Mouse (Mus musculus): ENCODE measurements at regions not wholly inside any gene's neighbourhood (a gene's known extent, or its start where the extent isn't known, plus 50 kb on each side); places are given as distances from the start of the nearest gene placed in this dataset.

DNA sequence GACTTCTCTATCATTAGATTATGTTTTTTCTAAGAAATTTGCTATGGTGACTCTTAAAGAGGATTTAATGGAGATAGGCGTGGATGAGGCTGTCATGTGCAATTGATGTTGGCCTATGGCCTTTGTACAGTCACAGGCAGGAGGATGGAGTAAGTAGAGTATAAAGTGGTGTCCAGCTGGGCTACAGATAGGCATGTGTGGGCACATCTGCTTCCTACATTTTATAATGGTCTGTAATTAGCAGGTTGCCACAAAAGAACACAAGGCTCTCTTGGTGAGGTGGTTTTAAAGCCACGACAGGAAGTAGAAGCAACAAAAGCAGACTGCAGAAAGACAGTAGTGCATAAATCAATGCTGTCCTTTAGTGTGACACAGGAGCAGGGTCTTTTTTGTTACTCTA lies 1391.6 kb upstream of the A1bg start:
- H3K9ac ChIP-seq, result no peak overlapping the region
- no peaks in the 10 kb centered on the region for H3K27me3 ChIP-seq (replicated peaks)
- no peaks in the 10 kb centered on the region for H3K9me3 ChIP-seq (replicated peaks)
- no peak overlapping the region for H3K4me3 ChIP-seq
- 32% methylated on average over 2 of the region's 2 CpGs for WGBS (ENCODE audit: insufficient replicate concordance)
- ATAC-seq, result no peak
- no peak overlapping the region for H3K4me2 ChIP-seq
- no peaks in the 10 kb centered on the region for H3K4me1 ChIP-seq
- no peak overlapping the region for H3K27ac ChIP-seq
- no peaks in the 10 kb centered on the region for H3K36me3 ChIP-seq

DNA sequence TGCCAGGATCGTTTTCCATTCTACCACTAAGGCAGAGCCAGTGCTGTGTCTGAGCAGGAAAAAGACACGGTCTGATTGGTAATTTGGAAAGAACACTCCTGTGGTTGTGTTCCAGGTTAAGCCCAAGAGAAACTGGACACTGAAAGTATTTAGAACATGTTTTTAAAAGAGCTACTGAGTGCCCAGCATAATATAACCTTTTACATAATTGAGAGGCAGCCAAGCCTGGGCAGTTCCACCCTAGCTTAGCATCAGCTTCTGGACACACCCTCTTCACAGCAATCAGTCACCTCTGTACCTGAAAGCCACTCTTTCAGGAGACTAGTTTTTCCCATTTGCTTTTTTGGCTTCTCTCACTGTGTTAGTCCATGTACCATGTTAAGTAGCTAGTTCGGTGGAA lies 1379.4 kb upstream of the A1bg start:
- WGBS (ENCODE audit: insufficient replicate concordance), result 69% methylated on average over 3 of the region's 3 CpGs
- Histone ChIP-seq H3K4me1 (no peaks in the 10 kb centered on the region), H3K27ac (no peak overlapping the region), H3K4me3 (no peak overlapping the region), H3K4me2 (no peak overlapping the region), H3K9ac (no peak overlapping the region), H3K27me3 (replicated peaks) (no peaks in the 10 kb centered on the region), H3K36me3 (no peaks in the 10 kb centered on the region), H3K9me3 (replicated peaks) (no peaks in the 10 kb centered on the region)
- no peak for ATAC-seq

DNA sequence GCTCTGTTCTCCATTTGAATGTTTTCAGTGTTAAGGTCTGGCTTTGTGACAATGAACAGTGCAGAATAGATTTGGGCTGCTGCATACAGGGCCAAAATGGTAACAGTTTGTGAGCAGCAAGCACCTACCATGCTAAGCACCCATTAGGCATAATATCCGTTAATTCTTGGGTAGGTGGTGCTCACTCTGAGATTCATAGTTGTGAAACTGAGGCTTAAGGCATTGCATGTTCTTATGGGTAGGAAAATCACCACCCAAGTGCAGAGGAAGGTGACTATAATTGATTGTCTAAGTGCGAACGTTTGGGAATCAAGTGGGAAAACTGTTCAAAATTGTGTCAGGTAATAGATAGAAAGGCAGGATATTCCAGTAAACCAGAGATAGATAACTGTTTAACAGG lies 1378.8 kb upstream of the A1bg start:
- Histone ChIP-seq H3K4me1 (no peaks in the 10 kb centered on the region), H3K27me3 (replicated peaks) (no peaks in the 10 kb centered on the region), H3K4me3 (no peak overlapping the region), H3K9me3 (replicated peaks) (no peaks in the 10 kb centered on the region), H3K9ac (no peak overlapping the region), H3K4me2 (no peak overlapping the region), H3K27ac (no peak overlapping the region), H3K36me3 (no peaks in the 10 kb centered on the region)
- no peak for ATAC-seq
- WGBS (ENCODE audit: insufficient replicate concordance), result 69% methylated on average over 3 of the region's 3 CpGs

DNA sequence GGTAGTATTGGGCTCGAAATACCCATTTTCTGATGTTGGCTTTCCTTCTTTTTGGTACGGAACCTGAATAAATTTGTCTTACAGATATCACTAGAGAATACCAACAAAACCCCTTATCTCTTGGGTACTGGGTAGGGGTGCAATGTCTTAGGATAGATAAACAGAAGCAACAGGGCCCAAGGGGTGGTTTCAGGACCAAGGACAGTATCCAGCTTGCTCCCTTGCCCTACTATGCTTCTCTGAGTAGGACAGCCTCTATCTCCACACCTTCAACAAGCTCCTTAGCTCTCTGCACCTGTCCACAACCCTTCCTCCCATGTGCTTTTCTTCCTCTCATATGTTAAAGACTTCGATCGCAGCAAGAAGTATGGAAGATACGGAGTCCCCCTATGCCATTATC lies 1374.3 kb upstream of the A1bg start:
- Histone ChIP-seq H3K36me3 (no peaks in the 10 kb centered on the region), H3K27me3 (replicated peaks) (no peaks in the 10 kb centered on the region), H3K9me3 (replicated peaks) (no peaks in the 10 kb centered on the region), H3K4me2 (no peak overlapping the region), H3K27ac (no peak overlapping the region), H3K4me1 (peaks cover 13% of the 10 kb centered on the region), H3K9ac (no peak overlapping the region), H3K4me3 (no peak overlapping the region)
- 71% methylated on average over 5 of the region's 5 CpGs for WGBS (ENCODE audit: insufficient replicate concordance)
- ATAC-seq, result 0 out of 2 replicates have a peak, but pooled peaks have one; percentile 24

DNA sequence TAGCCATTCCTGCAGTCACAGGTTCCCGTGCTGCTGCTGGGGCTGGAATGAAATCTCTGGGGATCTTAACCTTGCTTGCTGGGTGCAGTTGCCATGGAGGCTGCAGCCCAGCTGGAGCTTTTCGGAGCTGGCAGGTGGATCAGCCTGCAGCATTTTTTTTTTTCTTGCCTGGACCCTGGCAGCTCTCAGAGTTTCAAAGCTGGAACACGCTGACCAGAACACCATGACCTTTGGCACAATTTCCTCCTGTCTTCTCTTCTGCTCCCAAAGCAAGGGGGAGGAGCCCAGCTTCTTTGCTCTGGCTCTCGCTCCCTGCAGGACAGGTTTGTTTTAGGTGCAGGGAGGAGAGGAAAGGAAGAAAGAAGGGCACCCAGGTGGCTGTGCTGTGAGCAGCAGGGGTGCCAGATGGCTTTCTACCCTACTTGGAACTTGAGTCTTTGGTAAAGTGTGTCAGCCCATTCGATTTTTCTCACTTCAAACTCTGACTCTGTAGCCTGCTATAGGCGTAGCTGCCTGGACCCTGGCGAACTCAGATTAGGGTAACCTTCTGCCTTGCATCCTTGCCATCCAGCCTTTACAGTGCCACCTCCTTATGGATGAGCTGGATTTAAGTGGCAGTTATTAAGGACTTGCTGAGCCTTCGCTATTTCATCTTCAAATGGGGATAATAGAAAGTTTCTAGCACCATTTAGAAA lies 1372.6 kb upstream of the A1bg start:
- Histone ChIP-seq H3K4me1 (peaks cover 13% of the 10 kb centered on the region), H3K36me3 (no peaks in the 10 kb centered on the region), H3K4me2 (no peak overlapping the region), H3K27ac (no peak overlapping the region), H3K9me3 (replicated peaks) (no peaks in the 10 kb centered on the region), H3K4me3 (no peak overlapping the region), H3K9ac (no peak overlapping the region), H3K27me3 (replicated peaks) (no peaks in the 10 kb centered on the region)
- ATAC-seq, result no peak
- WGBS (ENCODE audit: insufficient replicate concordance), result 43% methylated on average over 8 of the region's 8 CpGs

DNA sequence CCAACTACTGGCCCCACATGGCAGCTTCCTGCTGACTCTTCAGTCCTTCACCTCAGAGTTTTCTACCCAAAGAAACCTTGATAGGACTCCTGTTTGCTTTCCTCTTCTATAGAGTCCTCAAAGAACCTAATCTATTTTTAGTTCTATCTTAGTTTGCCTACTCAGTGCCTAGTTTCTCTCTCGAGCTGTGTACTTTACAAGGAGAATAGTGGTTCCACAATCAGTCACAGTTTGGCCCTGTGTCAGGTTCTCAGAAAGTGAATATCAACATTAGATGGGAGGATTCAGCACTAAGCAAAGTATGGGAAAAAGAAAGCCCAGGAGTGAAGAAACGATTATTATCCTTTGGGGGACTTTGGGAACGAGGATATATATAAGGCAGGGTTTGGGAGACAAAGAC lies 1372.0 kb upstream of the A1bg start:
- Histone ChIP-seq H3K4me3 (no peak overlapping the region), H3K4me2 (no peak overlapping the region), H3K9ac (no peak overlapping the region), H3K4me1 (peaks cover 13% of the 10 kb centered on the region), H3K36me3 (no peaks in the 10 kb centered on the region), H3K27me3 (replicated peaks) (no peaks in the 10 kb centered on the region), H3K9me3 (replicated peaks) (no peaks in the 10 kb centered on the region), H3K27ac (no peak overlapping the region)
- ATAC-seq, result no peak
- WGBS (ENCODE audit: insufficient replicate concordance), result 32% methylated on average over 3 of the region's 3 CpGs

DNA sequence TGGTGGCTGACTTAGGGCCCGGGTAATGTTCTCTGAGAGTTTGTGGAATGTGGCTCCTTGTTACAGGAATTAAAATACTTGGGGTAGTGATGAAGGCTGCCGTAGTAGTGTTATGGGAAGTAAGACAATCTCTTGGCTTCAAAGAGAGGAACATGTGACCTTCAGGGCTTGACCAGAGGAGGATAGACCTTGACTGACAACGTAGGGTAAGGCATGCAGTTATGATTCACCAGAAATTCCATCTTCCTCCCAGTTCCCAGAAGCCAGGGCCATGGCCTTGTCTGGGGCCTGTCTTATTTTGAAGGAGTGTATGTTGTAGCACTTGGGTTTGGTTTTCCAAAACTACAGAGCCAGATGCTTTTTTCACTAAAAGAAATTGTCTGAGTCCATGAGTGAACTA lies 1370.1 kb upstream of the A1bg start:
- 62% methylated on average over 3 of the region's 3 CpGs for WGBS (ENCODE audit: insufficient replicate concordance)
- Histone ChIP-seq H3K27ac (no peak overlapping the region), H3K9me3 (replicated peaks) (no peaks in the 10 kb centered on the region), H3K36me3 (no peaks in the 10 kb centered on the region), H3K27me3 (replicated peaks) (no peaks in the 10 kb centered on the region), H3K4me3 (no peak overlapping the region), H3K9ac (no peak overlapping the region), H3K4me2 (no peak overlapping the region), H3K4me1 (peaks cover 13% of the 10 kb centered on the region)
- no peak for ATAC-seq

DNA sequence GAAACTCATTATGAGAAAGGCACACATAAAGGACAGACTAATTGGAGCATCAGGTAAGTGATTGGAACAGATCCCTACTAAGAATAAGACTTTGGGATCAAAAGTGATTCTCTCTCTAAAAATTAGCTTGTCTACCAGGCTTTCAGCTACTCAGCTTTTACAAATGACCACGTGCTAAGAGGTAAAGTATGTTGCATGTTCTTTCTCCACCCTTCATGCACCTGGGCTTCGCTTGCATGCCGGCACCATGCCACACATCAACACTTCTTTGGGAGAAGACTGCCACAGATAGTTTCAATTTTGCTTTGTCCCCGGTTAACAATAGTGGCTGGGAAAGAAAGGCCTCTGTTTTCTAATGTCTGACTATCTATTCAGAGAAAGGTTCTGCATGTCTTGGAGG lies 1367.9 kb upstream of the A1bg start:
- Histone ChIP-seq H3K9ac (no peak overlapping the region), H3K4me1 (peaks cover 11% of the 10 kb centered on the region), H3K36me3 (no peaks in the 10 kb centered on the region), H3K27ac (no peak overlapping the region), H3K4me2 (no peak overlapping the region), H3K4me3 (no peak overlapping the region), H3K27me3 (replicated peaks) (no peaks in the 10 kb centered on the region), H3K9me3 (replicated peaks) (no peaks in the 10 kb centered on the region)
- WGBS (ENCODE audit: insufficient replicate concordance), result 75% methylated on average over 4 of the region's 4 CpGs
- no peak for ATAC-seq

DNA sequence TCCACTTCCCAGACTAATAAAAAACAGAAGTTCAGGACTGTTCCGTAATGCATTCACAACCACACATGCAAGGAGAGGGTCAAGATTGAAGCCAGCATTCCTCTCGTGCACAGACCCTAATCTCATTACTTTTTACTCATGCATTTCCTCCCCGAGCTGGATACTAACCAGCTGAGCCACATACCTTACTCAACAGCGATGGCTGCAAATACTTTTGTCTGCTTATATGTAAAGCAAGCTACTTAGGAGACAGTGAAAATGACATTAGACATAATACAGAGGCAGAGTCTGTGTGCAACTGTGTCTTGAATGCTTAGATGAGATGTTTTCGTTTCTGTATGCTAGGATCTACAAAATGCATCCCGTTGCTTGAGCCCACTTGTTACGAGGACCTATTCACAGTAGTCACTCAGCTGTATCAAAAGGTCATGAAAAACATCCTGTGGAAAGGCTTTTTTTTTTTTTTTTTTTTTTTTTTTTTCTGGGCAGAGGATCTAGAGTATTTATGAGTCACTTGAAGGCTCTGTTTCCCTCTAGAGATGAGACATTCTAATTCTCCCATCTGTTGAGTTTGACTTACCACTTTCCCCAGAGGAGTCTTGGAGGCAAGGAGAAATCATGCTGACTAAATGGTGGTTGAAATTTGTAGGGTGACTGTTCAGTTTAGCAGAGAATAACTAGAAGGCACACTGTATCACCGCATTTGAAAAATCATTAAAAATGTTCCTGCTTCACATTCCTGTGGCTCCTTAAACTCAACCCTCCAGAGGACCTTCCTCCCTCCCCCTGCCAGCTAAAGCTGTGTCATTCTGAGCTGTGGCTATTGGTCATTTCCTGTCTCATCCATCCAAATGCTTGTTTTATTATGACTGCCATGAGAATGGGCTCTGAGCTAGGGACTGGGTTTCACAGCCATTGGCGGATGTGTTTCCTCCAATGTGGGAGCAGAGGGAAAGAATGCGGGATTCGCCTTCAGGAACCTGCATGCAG lies 1364.1 kb upstream of the A1bg start:
- Histone ChIP-seq H3K27me3 (replicated peaks) (no peaks in the 10 kb centered on the region), H3K4me1 (peaks cover 9% of the 10 kb centered on the region), H3K36me3 (no peaks in the 10 kb centered on the region), H3K9me3 (replicated peaks) (no peaks in the 10 kb centered on the region), H3K4me3 (no peak overlapping the region), H3K4me2 (no peak overlapping the region), H3K9ac (no peak overlapping the region), H3K27ac (no peak overlapping the region)
- ATAC-seq, result no peak
- WGBS (ENCODE audit: insufficient replicate concordance), result 55% methylated on average over 11 of the region's 11 CpGs

DNA sequence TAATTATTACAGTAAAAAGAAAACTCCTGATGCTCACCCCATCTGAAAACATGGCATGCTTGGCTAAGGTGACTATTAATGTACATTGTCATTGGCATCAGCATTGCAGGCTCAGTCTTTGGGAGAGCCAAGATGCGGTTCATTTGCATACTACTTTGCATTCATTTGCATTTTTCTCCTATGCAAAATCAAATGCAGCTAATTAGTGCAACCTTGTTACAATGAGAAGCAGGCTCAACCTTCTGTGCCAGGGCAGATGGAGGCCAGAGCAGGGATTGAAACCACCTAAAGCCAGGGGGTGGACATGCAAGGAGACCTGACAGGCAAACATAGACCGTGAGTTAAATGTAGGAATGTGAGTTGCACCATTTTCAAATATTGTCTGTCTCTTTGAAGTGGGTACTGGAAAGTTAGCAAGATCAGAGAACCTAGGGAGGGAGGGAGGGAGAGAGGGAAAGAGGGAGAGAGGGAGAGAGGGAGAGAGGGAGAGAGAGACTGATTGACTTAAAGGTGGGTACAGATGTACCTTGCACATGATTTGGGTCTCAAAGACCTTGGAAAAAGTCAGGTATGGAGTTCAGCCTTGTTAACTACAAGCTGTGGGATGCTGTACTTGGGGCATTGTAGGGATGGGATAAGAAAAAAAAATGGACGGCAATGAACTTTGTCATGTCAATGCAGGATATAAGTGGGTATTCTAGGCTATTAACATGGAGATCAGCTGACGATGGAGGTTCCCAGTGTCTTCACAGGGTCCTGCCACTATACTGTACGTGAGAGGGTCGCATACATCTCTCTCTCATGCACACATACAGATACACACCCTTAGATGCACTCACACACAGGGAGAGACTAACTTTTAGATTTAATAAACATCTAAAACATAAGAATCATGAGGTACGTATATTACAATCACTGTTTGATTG lies 1362.1 kb upstream of the A1bg start:
- no peaks in the 10 kb centered on the region for H3K9me3 ChIP-seq (replicated peaks)
- H3K9ac ChIP-seq, result no peak overlapping the region
- ATAC-seq, result no peak
- no peaks in the 10 kb centered on the region for H3K27me3 ChIP-seq (replicated peaks)
- H3K4me1 ChIP-seq, result peaks cover 9% of the 10 kb centered on the region
- H3K4me3 ChIP-seq, result no peak overlapping the region
- WGBS (ENCODE audit: insufficient replicate concordance), result 76% methylated on average over 7 of the region's 7 CpGs
- no peak overlapping the region for H3K4me2 ChIP-seq
- no peaks in the 10 kb centered on the region for H3K36me3 ChIP-seq
- no peak overlapping the region for H3K27ac ChIP-seq

DNA sequence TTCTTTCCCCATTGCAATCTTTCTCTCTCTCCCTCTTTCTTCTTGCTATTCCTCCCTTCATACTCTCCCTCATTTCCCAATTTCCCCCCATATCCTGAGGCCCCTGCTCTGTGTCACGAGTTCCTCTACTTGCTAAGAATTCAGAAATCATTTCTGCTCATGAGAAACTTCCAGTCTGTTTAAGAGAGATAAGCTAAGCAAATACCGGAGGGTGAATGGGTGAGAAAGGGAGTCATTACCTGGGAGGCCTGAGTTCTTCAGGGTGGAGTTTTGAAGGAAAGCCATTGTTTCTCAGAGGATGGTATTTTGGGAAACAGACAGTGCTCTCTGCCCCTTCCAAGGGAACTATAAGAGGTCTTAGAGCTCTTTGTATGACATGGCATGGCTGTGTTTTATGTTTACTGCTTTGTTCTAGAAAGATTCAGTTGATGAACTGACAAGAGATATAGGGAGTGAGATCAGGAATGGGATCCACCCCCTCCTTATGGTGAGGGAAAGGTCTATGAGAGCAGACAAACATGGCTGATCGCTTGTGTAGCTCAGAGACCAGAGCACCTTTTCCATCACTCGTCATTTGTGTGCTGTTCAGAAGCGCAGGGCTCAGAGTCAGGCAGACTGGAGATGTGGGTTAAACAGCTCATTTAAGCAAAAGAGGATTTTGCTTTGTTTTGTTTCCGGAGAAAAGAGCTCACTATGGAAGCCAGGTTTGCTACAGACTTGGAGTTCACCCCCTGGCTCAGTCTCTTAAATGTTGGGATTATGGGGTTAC lies 1361.0 kb upstream of the A1bg start:
- no peak overlapping the region for H3K4me2 ChIP-seq
- H3K36me3 ChIP-seq, result no peaks in the 10 kb centered on the region
- ATAC-seq, result no peak
- H3K4me1 ChIP-seq, result peaks cover 9% of the 10 kb centered on the region
- H3K27ac ChIP-seq, result no peak overlapping the region
- H3K9me3 ChIP-seq (replicated peaks), result no peaks in the 10 kb centered on the region
- no peaks in the 10 kb centered on the region for H3K27me3 ChIP-seq (replicated peaks)
- 47% methylated on average over 6 of the region's 6 CpGs for WGBS (ENCODE audit: insufficient replicate concordance)
- H3K4me3 ChIP-seq, result no peak overlapping the region
- H3K9ac ChIP-seq, result no peak overlapping the region

Measured in liver, embryonic 12.5 days (tissue).